Mouse (Mus musculus) myocyte (in vitro differentiated cells): Measurements from ENCODE around the gene Cog4. TPM values are rescaled to one million over a fixed set of nuclear protein-coding genes. Genes with fewer than 3 reads are reported as not detected.
"Not testable (repeated sequence)": the region's sequence is repeated elsewhere in the genome, so short reads cannot be mapped to it uniquely, and the experiment has no call there.

Experiments
- H3K27me3 ChIP-seq: one replicate; pipeline ENCODE4 v1.6.1; 2011; ENCODE audit not compliant: control insufficient read depth, insufficient read depth, insufficient read length
- H3K36me3 ChIP-seq: one replicate; pipeline ENCODE4 v1.6.1; 2011; ENCODE audit not compliant: control insufficient read depth, insufficient read depth
- H3K4me2 ChIP-seq: one replicate; pipeline ENCODE4 v1.6.1; 2011; ENCODE audit warnings: low read depth, control low read depth
- H3K4me3 ChIP-seq: one replicate; pipeline ENCODE4 v1.5.1; 2011; ENCODE audit warnings: mild to moderate bottlenecking, control low read depth, moderate library complexity
- H3K79me2 ChIP-seq: one replicate; pipeline ENCODE4 v1.6.1; 2011; ENCODE audit not compliant: control insufficient read depth, insufficient read depth
- H3ac ChIP-seq: one replicate; pipeline ENCODE4 v1.6.1; 2011; ENCODE audit not compliant: control insufficient read depth, insufficient read length
- CEBPB ChIP-seq: IDR thresholded peaks from 2 replicates; pipeline ENCODE4 v1.6.1; 2011; ENCODE audit warnings: mild to moderate bottlenecking, moderate library complexity; ENCODE audit not compliant: poor library complexity, insufficient read depth, severe bottlenecking
- E2F4 ChIP-seq: IDR thresholded peaks from one replicate; pipeline ENCODE4 v1.6.1; 2011; ENCODE audit warnings: mild to moderate bottlenecking, control low read depth, moderate library complexity; ENCODE audit not compliant: insufficient read depth
- MAX ChIP-seq: IDR thresholded peaks from one replicate; pipeline ENCODE4 v1.6.1; 2011; ENCODE audit warnings: low read depth, mild to moderate bottlenecking, control low read depth
- MYOD1 ChIP-seq, 3 experiments: IDR thresholded peaks; one replicate each; pipeline ENCODE4 v1.6.1; 2011; ENCODE audit warnings: control low read depth in 2 of 3, low read depth in 2 of 3, mild to moderate bottlenecking in 2 of 3, moderate library complexity in 1 of 3; ENCODE audit not compliant: insufficient read length in 2 of 3, control insufficient read depth in 1 of 3
- MYOG ChIP-seq, 3 experiments: IDR thresholded peaks; one replicate each; pipeline ENCODE4 v1.6.1; 2011; ENCODE audit warnings: control low read depth in 2 of 3, low read depth in 2 of 3, mild to moderate bottlenecking in 2 of 3; ENCODE audit not compliant: insufficient read length in 2 of 3, control insufficient read depth in 1 of 3, insufficient read depth in 1 of 3
- POLR2A ChIP-seq: IDR thresholded peaks from one replicate; pipeline ENCODE4 v1.6.1; 2011; ENCODE audit warnings: low read depth, mild to moderate bottlenecking, control low read depth, moderate library complexity; ENCODE audit not compliant: insufficient read length
- POLR2AphosphoS2 ChIP-seq: IDR thresholded peaks from one replicate; pipeline ENCODE4 v1.6.1; 2011; ENCODE audit warnings: low read depth, control low read depth; ENCODE audit not compliant: insufficient read length
- REST ChIP-seq: IDR thresholded peaks from one replicate; pipeline ENCODE4 v1.6.1; 2011; ENCODE audit warnings: mild to moderate bottlenecking, control low read depth, moderate library complexity; ENCODE audit not compliant: insufficient read depth, insufficient read length
- SRF ChIP-seq: IDR thresholded peaks from one replicate; pipeline ENCODE4 v1.6.1; 2011; ENCODE audit warnings: low read depth; ENCODE audit not compliant: control insufficient read depth, insufficient read length
- TCF12 ChIP-seq: IDR thresholded peaks from one replicate; pipeline ENCODE4 v1.6.1; 2011; ENCODE audit warnings: mild to moderate bottlenecking, control low read depth; ENCODE audit not compliant: poor library complexity, insufficient read depth, severe bottlenecking
- TCF3 ChIP-seq: IDR thresholded peaks from one replicate; pipeline ENCODE4 v1.6.1; 2011; ENCODE audit warnings: low read depth, control low read depth; ENCODE audit not compliant: insufficient read length
- USF1 ChIP-seq: IDR thresholded peaks from one replicate; pipeline ENCODE4 v1.6.1; 2011; ENCODE audit warnings: low read depth, mild to moderate bottlenecking, control low read depth, moderate library complexity
- polyA plus RNA-seq: library from polyadenylated mRNA; unstranded; fragments of >200 nt; fragmentation: generic; extraction: Trizol; gene quantifications from one replicate; pipeline ENCODE4 v1.2.1, GENCODE M21; 2012; ENCODE audit warnings: missing spikeins

Cog4 gene
- polyA plus RNA-seq, 1 experiment = 71.6 TPM

GRCm38 (mm10) chr8:110926690-110927089 is 80.3 kb downstream of the Cog4 start:
- Histone ChIP-seq H3K36me3 (no peaks in the 10 kb centered on the region), H3K27me3 (no peaks in the 10 kb centered on the region), H3K4me3 (no peak overlapping the region), H3K4me2 (no peak overlapping the region), H3K79me2 (peaks cover 53% of the 10 kb centered on the region), H3ac (no peak overlapping the region)
- TF ChIP-seq TCF12 = no peak

GRCm38 (mm10) chr8:110928435-110928834 is 82.0 kb downstream of the Cog4 start:
- Histone ChIP-seq H3K79me2 (peaks cover 42% of the 10 kb centered on the region), H3K4me3 (no peak overlapping the region), H3K4me2 (no peak overlapping the region), H3K27me3 (no peaks in the 10 kb centered on the region), H3K36me3 (no peaks in the 10 kb centered on the region), H3ac (no peak overlapping the region)
- no peak for TF ChIP-seq MYOD1 (IDR thresholded peaks at IDR 0.05; ENCODE audit: control insufficient read depth in 1 of 3, insufficient read length in 2 of 3, low read depth in 2 of 3)
- TF ChIP-seq USF1 = no peak
- TF ChIP-seq POLR2AphosphoS2 = no peak
- no peak for TF ChIP-seq POLR2A
- no peak for TF ChIP-seq REST
- TF ChIP-seq CEBPB = no peak
- no peak for TF ChIP-seq SRF
- no peak for TF ChIP-seq MAX
- no peak for TF ChIP-seq TCF12
- no peak for TF ChIP-seq E2F4
- no peak for TF ChIP-seq MYOG (IDR thresholded peaks at IDR 0.05; ENCODE audit: control insufficient read depth in 1 of 3, insufficient read depth in 1 of 3, insufficient read length in 2 of 3, low read depth in 2 of 3)
- no peak for TF ChIP-seq TCF3

DNA sequence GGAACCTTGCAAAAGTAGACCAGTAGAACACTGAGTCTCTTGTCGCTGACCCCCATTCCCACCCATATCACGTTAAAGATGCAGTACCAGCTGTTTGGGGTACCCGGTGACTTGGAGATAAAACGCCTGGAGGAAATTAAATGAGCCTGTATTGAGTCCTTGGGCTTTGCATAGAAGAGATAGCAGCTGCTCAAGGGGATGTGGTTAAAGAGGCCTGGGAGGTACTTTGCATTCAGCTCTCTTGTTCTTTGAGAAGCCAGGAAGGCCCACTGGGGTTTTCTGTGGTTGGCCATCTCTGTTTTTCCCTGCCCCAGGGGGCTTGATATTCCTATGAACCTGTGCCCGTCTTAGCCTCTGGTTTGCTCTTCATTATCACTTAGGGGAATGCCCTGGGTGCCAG is 82.7 kb downstream of the Cog4 start:
- Histone ChIP-seq H3K4me3 (no peak overlapping the region), H3K36me3 (no peaks in the 10 kb centered on the region), H3K79me2 (peaks cover 42% of the 10 kb centered on the region), H3ac (no peak overlapping the region), H3K27me3 (no peaks in the 10 kb centered on the region), H3K4me2 (peak overlapping the region; percentile 44)
- TF ChIP-seq CEBPB (no peak), POLR2A (no peak), MYOD1 (IDR thresholded peaks at IDR 0.05; ENCODE audit: control insufficient read depth in 1 of 3, insufficient read length in 2 of 3, low read depth in 2 of 3) (peak in 1 of 3 experiments; percentile 13), USF1 (no peak), SRF (no peak), TCF3 (no peak), REST (no peak), MYOG (IDR thresholded peaks at IDR 0.05; ENCODE audit: control insufficient read depth in 1 of 3, insufficient read depth in 1 of 3, insufficient read length in 2 of 3, low read depth in 2 of 3) (peak in 2 of 3 experiments; percentile 9 to 25), E2F4 (no peak), MAX (no peak)

DNA sequence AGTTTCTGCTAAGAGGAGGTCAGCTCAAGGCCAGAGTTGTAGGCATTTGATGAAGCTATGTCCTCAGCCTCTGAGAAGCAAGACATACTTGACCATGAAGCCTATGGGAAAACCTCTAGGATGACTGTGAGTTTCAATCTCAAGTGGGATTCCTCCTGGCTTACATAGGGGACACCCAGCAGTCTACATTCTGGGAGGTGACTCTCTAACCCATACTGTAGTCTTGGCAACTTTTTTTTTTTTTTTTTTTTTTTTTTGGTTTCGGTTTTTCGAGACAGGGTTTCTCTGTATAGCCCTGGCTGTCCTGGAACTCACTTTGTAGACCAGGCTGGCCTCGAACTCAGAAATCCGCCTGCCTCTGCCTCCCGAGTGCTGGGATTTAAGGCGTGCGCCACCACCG is 83.3 kb downstream of the Cog4 start:
- peak overlapping the region; percentile 44 for H3K4me2 ChIP-seq
- not testable (repeated sequence) for H3K4me3 ChIP-seq, H3K27me3 ChIP-seq, H3K36me3 ChIP-seq, H3ac ChIP-seq
- H3K79me2 ChIP-seq = peaks cover 40% of the 10 kb centered on the region

DNA sequence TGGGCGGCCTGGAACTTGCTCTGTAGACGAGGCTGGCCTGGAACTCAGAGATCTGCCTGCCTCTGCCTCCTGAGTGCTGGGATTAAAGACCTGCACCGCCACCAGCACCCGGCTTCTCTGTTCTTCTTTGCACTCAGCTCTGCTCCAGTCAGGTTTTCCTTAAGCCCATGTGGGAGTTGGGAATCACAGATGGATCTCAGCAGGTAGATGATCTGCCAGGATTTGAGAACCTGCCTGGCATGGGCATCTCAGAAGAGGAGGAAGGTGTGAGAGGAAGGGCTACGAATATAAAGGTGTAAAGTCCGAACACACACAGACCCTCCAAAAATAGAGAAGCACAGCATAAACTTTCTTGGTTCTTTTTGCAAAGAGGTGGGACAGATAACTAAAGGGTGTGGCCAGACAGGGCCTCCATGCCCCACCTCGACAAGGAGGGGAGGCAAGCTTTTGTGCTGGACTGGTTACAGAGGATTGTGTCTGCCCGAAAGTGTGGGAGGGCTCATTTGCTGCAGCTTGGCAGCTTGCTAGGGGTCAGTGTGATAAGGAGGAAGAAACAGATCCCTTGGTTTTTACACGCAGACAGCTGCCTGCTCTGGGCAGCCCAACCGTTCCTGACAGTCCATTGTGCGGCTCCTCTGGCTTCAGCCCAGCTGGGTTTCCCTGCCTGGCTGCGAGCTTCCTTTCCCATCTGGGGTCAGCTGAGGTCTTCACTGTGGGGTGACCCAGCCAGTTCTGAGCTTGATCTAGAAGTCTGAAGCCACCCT is 85.0 kb downstream of the Cog4 start:
- no peaks in the 10 kb centered on the region for H3K36me3 ChIP-seq
- H3ac ChIP-seq = no peak overlapping the region
- no peak overlapping the region for H3K4me3 ChIP-seq
- peaks cover 48% of the 10 kb centered on the region for H3K79me2 ChIP-seq
- TF ChIP-seq SRF (peak; percentile 51), POLR2A (no peak), USF1 (no peak), REST (no peak), E2F4 (no peak), TCF12 (peak; percentile 23), TCF3 (peak; percentile 26), MYOD1 (IDR thresholded peaks at IDR 0.05; ENCODE audit: control insufficient read depth in 1 of 3, insufficient read length in 2 of 3, low read depth in 2 of 3) (peak in 2 of 3 experiments; percentile 87 to 93), MYOG (IDR thresholded peaks at IDR 0.05; ENCODE audit: control insufficient read depth in 1 of 3, insufficient read depth in 1 of 3, insufficient read length in 2 of 3, low read depth in 2 of 3) (peak; percentile 75 to 96 (median 85))
- peak overlapping the region; percentile 78 for H3K4me2 ChIP-seq
- no peaks in the 10 kb centered on the region for H3K27me3 ChIP-seq

Other genes starting within 250 kb of the Cog4 start
- 26.8 TPM for gene Vac14, start 228.0 kb upstream of the Cog4 start, polyA plus RNA-seq
- 108 TPM for gene Mtss1l, start 125.1 kb upstream of the Cog4 start, polyA plus RNA-seq
- 13.4 TPM for gene Il34, start 40.7 kb upstream of the Cog4 start, polyA plus RNA-seq
- 47.7 TPM for gene Sf3b3, start 187 bp downstream of the Cog4 start, polyA plus RNA-seq
- 7.2 TPM for gene Fuk, start 55.9 kb downstream of the Cog4 start, polyA plus RNA-seq
- gene St3gal2, start 73.3 kb downstream of the Cog4 start, polyA plus RNA-seq = 39.7 TPM
- 32.5 TPM for gene Ddx19a, start 151.2 kb downstream of the Cog4 start, polyA plus RNA-seq
- 5.9 TPM for gene Ddx19b, start 185.2 kb downstream of the Cog4 start, polyA plus RNA-seq
- 340 TPM for gene Aars, start 186.5 kb downstream of the Cog4 start, polyA plus RNA-seq
- not detected for gene Exosc6, start 209.7 kb downstream of the Cog4 start, polyA plus RNA-seq
- gene Clec18a, start 245.8 kb downstream of the Cog4 start, polyA plus RNA-seq = 1.2 TPM
- gene Pdpr, start 248.0 kb downstream of the Cog4 start, polyA plus RNA-seq = 8.6 TPM